In genomic region chr8:86631395-86631794, GRCm38 (mm10) we compare ENCODE assay signal across 22 mouse cellular contexts. TPM values are rescaled to one million over a fixed set of nuclear protein-coding genes. Genes with fewer than 3 reads are reported as not detected.
A peak's percentile ranks its signal among the peaks of the same experiment; 100 is the strongest.
DNase-seq lines count a peak whose midpoint lies in the region; ATAC-seq and TF ChIP-seq lines count a peak whose summit lies in the region.
"Had no signal": no experiment of that assay in that cellular context is flagged by ENCODE, and none has a peak within 500 bp of the region (broad histone marks: within the 10 kb centered on the region; RNA-seq: fewer than 3 reads in every experiment).

No protein-coding gene starts in this region.

- H3K27me3 ChIP-seq in liver, adult 2 months (ENCODE audit: control insufficient read depth, insufficient read depth, low read length) = no peaks in the 10 kb centered on the region
- H3K27me3 ChIP-seq in liver, embryonic 12.5 days (replicated peaks) = no peaks in the 10 kb centered on the region
- H3K27me3 ChIP-seq in limb, embryonic 10.5 days (ENCODE audit: low read depth, poor library complexity, severe bottlenecking) = no peaks in the 10 kb centered on the region
- no peaks in the 10 kb centered on the region for H3K27me3 ChIP-seq in neural tube, embryonic 15.5 days (replicated peaks)
- H3K27me3 ChIP-seq: heart, embryonic 13.5 days; hindbrain, embryonic 15.5 days had no signal

- ATAC-seq in liver, embryonic 12.5 days = no peak
- peak; percentile 65 for ATAC-seq in megakaryocyte progenitor cell, adult 5-6 weeks (replicated peaks; ENCODE audit: poor library complexity)
- no peak for ATAC-seq in neural tube, embryonic 15.5 days (ENCODE audit: low FRiP score)
- ATAC-seq: CD4-positive, CD25-positive, alpha-beta regulatory T cell, adult 4 months; forebrain, embryonic 16.5 days had no signal

- H3K9ac ChIP-seq in liver, adult 2 months (ENCODE audit: low read depth, low read length) = peak overlapping the region; percentile 0
- H3K9ac ChIP-seq in liver, embryonic 12.5 days = no peak overlapping the region
- no peak overlapping the region for H3K9ac ChIP-seq in neural tube, embryonic 15.5 days (replicated peaks)
- H3K9ac ChIP-seq: heart, embryonic 13.5 days; hindbrain, embryonic 15.5 days had no signal

- H3K79me2 ChIP-seq in liver, adult 2 months (ENCODE audit: control insufficient read depth, insufficient read depth, low read length) = peaks cover 41% of the 10 kb centered on the region

- H3K4me3 ChIP-seq in liver, adult 2 months (ENCODE audit: insufficient read depth, low read depth, low read length) = no peak overlapping the region
- H3K4me3 ChIP-seq in liver, embryonic 12.5 days = no peak overlapping the region
- no peak overlapping the region for H3K4me3 ChIP-seq in lung, adult 2 months (replicated peaks; ENCODE audit: extremely low read depth, low read depth, low read length)
- no peak overlapping the region for H3K4me3 ChIP-seq in limb, embryonic 10.5 days
- H3K4me3 ChIP-seq in neural tube, embryonic 15.5 days (replicated peaks) = no peak overlapping the region
- H3K4me3 ChIP-seq: heart, embryonic 13.5 days; hindbrain, embryonic 15.5 days had no signal

- no peak for TF ChIP-seq CTCF in liver, adult 2 months (IDR thresholded peaks at IDR 0.05; ENCODE audit: low read depth, low read length)
- TF ChIP-seq CTCF in lung, adult 2 months (IDR thresholded peaks at IDR 0.05; ENCODE audit: insufficient read depth, low read length) = no peak

- no peak for DNase-seq in liver, adult 2 months (ENCODE audit: extremely low read depth, low read depth, low spot score)
- DNase-seq in lung, adult 2 months = peak; percentile 11
- DNase-seq in lung, postnatal 25 days (ENCODE audit: low spot score) = peak; percentile 45
- no peak for DNase-seq in limb, embryonic 10.5 days (ENCODE audit: low spot score)
- no peak for DNase-seq in MN1 (ENCODE audit: low spot score)
- DNase-seq: adrenal gland, postnatal 10 days; B cell, adult 2 months; cerebellum, adult 11 months; cerebellum, adult 8-10 months; cerebellum, postnatal 25 days; gastrocnemius, postnatal 10 days; heart, postnatal 36 days had no signal

- H3K27ac ChIP-seq in liver, adult 2 months (replicated peaks; ENCODE audit: insufficient read depth, low read depth, low read length) = peak overlapping the region; percentile 38; the same call in 1 of the 2 replicates
- H3K27ac ChIP-seq in liver, embryonic 12.5 days = no peak overlapping the region
- no peak overlapping the region for H3K27ac ChIP-seq in limb, embryonic 10.5 days
- H3K27ac ChIP-seq in neural tube, embryonic 15.5 days (replicated peaks) = no peak overlapping the region
- H3K27ac ChIP-seq: heart, embryonic 13.5 days; hindbrain, embryonic 15.5 days had no signal

- no peaks in the 10 kb centered on the region for H3K9me3 ChIP-seq in liver, embryonic 12.5 days (replicated peaks)
- H3K9me3 ChIP-seq in limb, embryonic 10.5 days (replicated peaks) = no peaks in the 10 kb centered on the region
- no peaks in the 10 kb centered on the region for H3K9me3 ChIP-seq in neural tube, embryonic 15.5 days (replicated peaks)
- H3K9me3 ChIP-seq: G1E; heart, embryonic 13.5 days; hindbrain, embryonic 15.5 days had no signal

- H3K4me1 ChIP-seq in liver, adult 2 months (ENCODE audit: control insufficient read depth, insufficient read depth, low read length) = peaks cover 17% of the 10 kb centered on the region
- peaks cover 15% of the 10 kb centered on the region for H3K4me1 ChIP-seq in liver, embryonic 12.5 days
- peaks cover 4% of the 10 kb centered on the region for H3K4me1 ChIP-seq in lung, adult 2 months (ENCODE audit: control insufficient read depth, insufficient read depth, low read length)
- H3K4me1 ChIP-seq in limb, embryonic 10.5 days = no peaks in the 10 kb centered on the region
- peaks cover 4% of the 10 kb centered on the region for H3K4me1 ChIP-seq in neural tube, embryonic 15.5 days

- no peak for TF ChIP-seq POLR2A in liver, adult 2 months (IDR thresholded peaks at IDR 0.05; ENCODE audit: extremely low read depth, insufficient read depth, low read length)
- TF ChIP-seq POLR2A in lung, adult 2 months (IDR thresholded peaks at IDR 0.05; ENCODE audit: borderline replicate concordance, extremely low read depth, low read depth, low read length) = no peak

- H3K36me3 ChIP-seq in liver, adult 2 months (ENCODE audit: control insufficient read depth, insufficient read depth, low read length) = peaks cover 68% of the 10 kb centered on the region
- peaks cover 46% of the 10 kb centered on the region for H3K36me3 ChIP-seq in liver, embryonic 12.5 days
- peaks cover 29% of the 10 kb centered on the region for H3K36me3 ChIP-seq in limb, embryonic 10.5 days
- H3K36me3 ChIP-seq in neural tube, embryonic 15.5 days = peaks cover 28% of the 10 kb centered on the region

- H3K4me2 ChIP-seq in liver, embryonic 12.5 days = no peak overlapping the region
- no peak overlapping the region for H3K4me2 ChIP-seq in neural tube, embryonic 15.5 days
- H3K4me2 ChIP-seq: heart, embryonic 13.5 days; hindbrain, embryonic 15.5 days had no signal

- 24% methylated on average over 4 of the region's 4 CpGs for WGBS in liver, adult 2 months
- WGBS in liver, embryonic 12.5 days (ENCODE audit: insufficient replicate concordance) = 65% methylated on average over 4 of the region's 4 CpGs
- 56% methylated on average over 4 of the region's 4 CpGs for WGBS in lung, adult 2 months
- WGBS in limb, embryonic 10.5 days = 90% methylated on average over 4 of the region's 4 CpGs
- WGBS in neural tube, embryonic 15.5 days = 92% methylated on average over 4 of the region's 4 CpGs

RNA-seq across cellular contexts. Expression of gene Lonp2, which starts 7.6 kb away (rescaled TPM):
- total RNA-seq in liver, adult 2 months (2014; rRNA removed) = 244 and 308 TPM in 2 replicates
- polyA plus RNA-seq in liver, adult 2 months (2012; rRNA removed) = 278 and 299 TPM in 2 replicates
- polyA plus RNA-seq in liver, embryonic 12.5 days (2016; fragmentation: Nextera tagmentation; extraction: Ambion mirVana) = 40.1 and 42.8 TPM in 2 replicates
- 56.4 and 61.4 TPM in 2 replicates for polyA plus RNA-seq in lung, adult 2 months (2012; rRNA removed)
- 37.1 and 47.0 TPM in 2 replicates for total RNA-seq in megakaryocyte progenitor cell, adult 5-6 weeks (2015)
- 47.7 and 51.4 TPM in 2 replicates for total RNA-seq in megakaryocyte progenitor cell, adult 5-6 weeks (2017)
- polyA plus RNA-seq in limb, embryonic 10.5 days (2016; fragmentation: Nextera tagmentation; extraction: Ambion mirVana) = 39.5 and 53.0 TPM in 2 replicates
- polyA plus RNA-seq in neural tube, embryonic 15.5 days (2015; fragmentation: Nextera tagmentation; extraction: Ambion mirVana) = 89.7 and 93.6 TPM in 2 replicates

RNA-seq across cellular contexts. Expression of gene Abcc12, which starts 50.9 kb away (rescaled TPM):
- total RNA-seq in liver, adult 2 months (2014; rRNA removed) = 0.18 and 0.81 TPM in 2 replicates
- 0.21 TPM in 1 of 2 replicates, not detected in the other for polyA plus RNA-seq in liver, adult 2 months (2012; rRNA removed)
- not detected in 2 replicates for polyA plus RNA-seq in liver, embryonic 12.5 days (2016; fragmentation: Nextera tagmentation; extraction: Ambion mirVana)
- polyA plus RNA-seq in lung, adult 2 months (2012; rRNA removed) = 0.03 and 0.12 TPM in 2 replicates
- not detected in 2 replicates for total RNA-seq in megakaryocyte progenitor cell, adult 5-6 weeks (2015)
- not detected in 2 replicates for total RNA-seq in megakaryocyte progenitor cell, adult 5-6 weeks (2017)
- polyA plus RNA-seq in limb, embryonic 10.5 days (2016; fragmentation: Nextera tagmentation; extraction: Ambion mirVana) = 0.04 and 0.16 TPM in 2 replicates
- polyA plus RNA-seq in neural tube, embryonic 15.5 days (2015; fragmentation: Nextera tagmentation; extraction: Ambion mirVana) = 0.12 and 0.17 TPM in 2 replicates
- total RNA-seq: heart, postnatal 36 days had no signal
- polyA plus RNA-seq: CD4-positive, CD25-positive, alpha-beta regulatory T cell, adult 4 months; heart, embryonic 13.5 days; heart, postnatal 0 days; hindbrain, embryonic 11.5 days had no signal

Comparison
In these comparisons a context has a peak if more than half of its experiments do, and no peak if none do; other contexts are left out.
1. DNase-seq: peak in lung, adult 2 months (single experiment) and lung, postnatal 25 days (single experiment); none in liver, adult 2 months (single experiment), limb, embryonic 10.5 days (single experiment) and MN1 (single experiment).